Mouse (Mus musculus) limb, embryonic 14.5 days (tissue): ENCODE measurements at regions not wholly inside any gene's neighbourhood (a gene's known extent, or its start where the extent isn't known, plus 50 kb on each side); places are given as distances from the start of the nearest gene placed in this dataset.

ENCODE experiments used
- ATAC-seq: fragments of 200-750 bp; cut with Nextera tagmentation; 2 replicates; pipeline ENCODE4 v1.8.0; 2017; ENCODE audit warnings: low read depth, moderate number of reproducible peaks, moderate TSS enrichment; ENCODE audit not compliant: low FRiP score
- DNase-seq: peaks from one replicate; pipeline ENCODE4 v3.0.0-alpha.2; 2015; ENCODE audit warnings: low spot score
- H3K27ac ChIP-seq: fragments of 300-500 bp; sonication (generic); replicated peaks from 2 replicates; pipeline ENCODE4 v1.5.1; 2014; ENCODE audit warnings: low read depth, mild to moderate bottlenecking, low read length, moderate library complexity, mixed read lengths
- H3K27me3 ChIP-seq: fragments of 300-500 bp; sonication (generic); 2 replicates; pipeline ENCODE4 v1.6.1; 2014; ENCODE audit warnings: low read length, mixed read lengths; ENCODE audit not compliant: control insufficient read depth, insufficient read depth
- H3K36me3 ChIP-seq: fragments of 300-500 bp; sonication (generic); 2 replicates; pipeline ENCODE4 v1.6.1; 2014; ENCODE audit warnings: mild to moderate bottlenecking, low read length, moderate library complexity, mixed read lengths; ENCODE audit not compliant: control insufficient read depth, insufficient read depth
- H3K4me1 ChIP-seq: fragments of 300-500 bp; sonication (generic); 2 replicates; pipeline ENCODE4 v1.6.1; 2014; ENCODE audit warnings: antibody characterized with exemption, low read length, mixed read lengths; ENCODE audit not compliant: control insufficient read depth, insufficient read depth
- H3K4me2 ChIP-seq: fragments of 300-500 bp; sonication (generic); replicated peaks from 2 replicates; pipeline ENCODE4 v1.6.1; 2014; ENCODE audit warnings: low read depth, mild to moderate bottlenecking, low read length, moderate library complexity; ENCODE audit not compliant: severe bottlenecking
- H3K4me3 ChIP-seq: fragments of 300-500 bp; sonication (generic); replicated peaks from 2 replicates; pipeline ENCODE4 v1.5.1; 2014; ENCODE audit warnings: low read length
- H3K9ac ChIP-seq: fragments of 300-500 bp; sonication (generic); 2 replicates; pipeline ENCODE4 v1.6.1; 2014; ENCODE audit warnings: mild to moderate bottlenecking, low read depth, low read length, moderate library complexity; ENCODE audit not compliant: severe bottlenecking
- H3K9me3 ChIP-seq: fragments of 300-500 bp; sonication (generic); 2 replicates; pipeline ENCODE4 v1.6.1; 2016; ENCODE audit warnings: low read length; ENCODE audit not compliant: control insufficient read depth
- POLR2A ChIP-seq: fragments of 200-500 bp; IDR thresholded peaks from 2 replicates; pipeline ENCODE4 v1.8.0; 2012; ENCODE audit warnings: inconsistent platforms, mild to moderate bottlenecking, moderate library complexity, borderline replicate concordance; ENCODE audit not compliant: insufficient read depth, insufficient read length; ENCODE audit errors: extremely low read depth
- whole genome bisulfite sequencing: fragments of 180-500 bp; shearing (Covaris S2); extraction: QIAGEN DNeasy Blood & Tissue Kit; methylation state at CpG from one replicate; pipeline ENCODE4 v1.1.7; 2014; 5-methylcytosine and 5-hydroxymethylcytosine counted together

DNA sequence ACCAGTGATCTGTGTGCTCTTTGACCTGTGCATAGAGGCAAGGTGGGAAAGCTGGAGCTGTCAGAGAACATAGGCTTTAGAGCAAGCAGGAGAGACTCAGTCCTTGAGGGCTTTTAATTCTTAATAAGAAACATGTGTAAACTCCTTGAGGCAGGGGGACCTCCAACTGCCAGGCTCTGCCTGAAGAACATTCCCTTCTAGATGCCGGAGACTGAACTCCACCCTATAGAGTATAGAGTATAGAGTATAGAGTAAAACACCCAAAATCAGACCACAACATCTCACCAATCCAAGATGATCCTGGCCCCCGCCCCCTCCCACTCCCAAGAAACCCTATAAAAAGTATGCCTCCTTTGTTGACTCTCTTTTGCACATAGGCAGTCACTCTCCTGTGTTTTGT, 186.2 kb downstream of the Ipmk start:
- no peak overlapping the region for H3K9ac ChIP-seq
- no peaks in the 10 kb centered on the region for H3K36me3 ChIP-seq
- H3K4me1 ChIP-seq = no peaks in the 10 kb centered on the region
- H3K9me3 ChIP-seq = no peaks in the 10 kb centered on the region
- no peak for DNase-seq
- WGBS = 48% methylated on average over 2 of the region's 2 CpGs
- no peak overlapping the region for H3K27ac ChIP-seq
- H3K4me3 ChIP-seq = no peak overlapping the region
- no peak for TF ChIP-seq POLR2A
- no peak overlapping the region for H3K4me2 ChIP-seq
- no peaks in the 10 kb centered on the region for H3K27me3 ChIP-seq
- peak; percentile 70; the same call in 1 of the 2 replicates for ATAC-seq

GRCm38 (mm10) chr10:71545489-71545888, 197.9 kb downstream of the Ipmk start:
- Histone ChIP-seq H3K4me3 (no peak overlapping the region), H3K27me3 (no peaks in the 10 kb centered on the region), H3K36me3 (no peaks in the 10 kb centered on the region), H3K27ac (no peak overlapping the region), H3K4me2 (no peak overlapping the region), H3K4me1 (no peaks in the 10 kb centered on the region), H3K9me3 (no peaks in the 10 kb centered on the region), H3K9ac (no peak overlapping the region)
- WGBS = 65% methylated on average over 7 of the region's 7 CpGs
- TF ChIP-seq POLR2A = no peak
- DNase-seq = no peak
- ATAC-seq = peak; percentile 63; the same call in 1 of the 2 replicates

GRCm38 (mm10) chr10:71546507-71546906, 198.9 kb downstream of the Ipmk start:
- DNase-seq = no peak
- no peak overlapping the region for H3K4me2 ChIP-seq
- TF ChIP-seq POLR2A = no peak
- no peak for ATAC-seq
- no peak overlapping the region for H3K4me3 ChIP-seq
- H3K27ac ChIP-seq = no peak overlapping the region
- no peaks in the 10 kb centered on the region for H3K9me3 ChIP-seq
- no peaks in the 10 kb centered on the region for H3K36me3 ChIP-seq
- no peaks in the 10 kb centered on the region for H3K4me1 ChIP-seq
- no peaks in the 10 kb centered on the region for H3K27me3 ChIP-seq
- WGBS = 85% methylated on average over 7 of the region's 7 CpGs
- no peak overlapping the region for H3K9ac ChIP-seq

DNA sequence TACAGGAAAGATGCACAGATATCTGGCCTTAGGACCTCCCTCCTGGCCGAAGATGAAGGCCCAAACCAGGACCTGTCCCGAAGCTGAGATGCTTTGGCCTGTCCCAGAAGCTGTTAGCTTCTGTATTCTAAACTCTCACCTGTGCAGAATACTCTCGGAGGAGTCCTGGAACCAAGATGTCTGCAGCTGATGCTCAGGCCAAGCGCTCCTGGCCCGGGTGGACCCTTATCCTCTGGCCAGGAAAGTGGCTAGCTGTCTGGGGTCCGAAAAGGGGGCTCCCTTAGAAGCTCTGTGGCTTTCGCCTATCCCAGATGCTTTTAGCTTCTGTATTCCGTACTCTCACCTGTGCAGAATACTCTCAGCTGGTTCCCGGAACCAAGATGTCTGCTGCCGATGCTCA, 236.2 kb downstream of the Ipmk start:
- Histone ChIP-seq H3K4me1 (no peaks in the 10 kb centered on the region), H3K27ac (no peak overlapping the region), H3K27me3 (no peaks in the 10 kb centered on the region), H3K4me2 (no peak overlapping the region), H3K4me3 (no peak overlapping the region), H3K36me3 (no peaks in the 10 kb centered on the region), H3K9ac (no peak overlapping the region), H3K9me3 (no peaks in the 10 kb centered on the region)
- DNase-seq = no peak
- no peak for TF ChIP-seq POLR2A
- 90% methylated on average over 10 of the region's 10 CpGs for WGBS
- ATAC-seq = no peak

DNA sequence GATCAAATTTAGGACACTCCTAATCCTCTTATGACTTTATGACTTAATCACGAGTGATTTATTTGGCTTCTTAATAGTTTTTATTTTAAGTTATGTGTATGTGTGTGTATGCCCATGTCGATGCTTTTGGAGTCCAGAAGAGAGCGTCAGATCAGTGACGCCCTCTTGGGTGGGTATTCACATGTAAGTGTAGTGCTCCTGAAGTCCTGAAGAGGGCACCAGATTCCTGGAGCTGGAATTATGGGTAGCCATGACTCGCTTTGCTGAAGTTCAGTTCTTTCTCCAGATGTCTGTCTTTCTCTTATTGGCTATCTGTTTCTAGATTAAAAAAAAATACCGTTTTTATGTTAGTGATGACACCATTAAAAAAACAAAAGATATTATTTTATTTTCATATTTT, 251.0 kb downstream of the Ipmk start:
- no peaks in the 10 kb centered on the region for H3K4me1 ChIP-seq
- no peak for TF ChIP-seq POLR2A
- H3K36me3 ChIP-seq = no peaks in the 10 kb centered on the region
- no peak overlapping the region for H3K9ac ChIP-seq
- ATAC-seq (no peak), DNase-seq (no peak)
- H3K9me3 ChIP-seq = no peaks in the 10 kb centered on the region
- H3K27me3 ChIP-seq = no peaks in the 10 kb centered on the region
- no peak overlapping the region for H3K4me2 ChIP-seq
- H3K4me3 ChIP-seq = no peak overlapping the region
- no peak overlapping the region for H3K27ac ChIP-seq
- 93% methylated on average over 6 of the region's 6 CpGs for WGBS

DNA sequence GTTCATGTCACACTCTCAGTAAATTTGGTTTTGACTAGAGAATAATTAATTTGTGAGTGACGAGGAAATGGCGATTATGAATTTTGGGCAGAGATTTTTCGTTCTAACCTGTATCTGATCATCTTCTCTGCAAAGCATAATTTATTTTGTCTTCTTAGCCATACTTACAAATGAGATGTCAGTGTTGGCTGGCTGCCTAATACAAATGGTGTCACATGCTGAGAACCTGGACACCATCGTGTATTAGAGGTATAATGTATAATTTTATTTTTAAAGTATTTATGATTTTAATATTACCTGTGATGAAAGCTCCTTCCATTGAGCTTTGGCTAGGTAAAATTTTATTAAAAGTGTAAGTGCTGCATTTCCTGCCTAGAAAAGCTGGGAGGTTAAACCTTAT, 266.2 kb downstream of the Ipmk start:
- H3K36me3 ChIP-seq = no peaks in the 10 kb centered on the region
- 79% methylated on average over 4 of the region's 4 CpGs for WGBS
- H3K9ac ChIP-seq = no peak overlapping the region
- no peak overlapping the region for H3K4me3 ChIP-seq
- no peaks in the 10 kb centered on the region for H3K27me3 ChIP-seq
- no peak for TF ChIP-seq POLR2A
- no peaks in the 10 kb centered on the region for H3K4me1 ChIP-seq
- H3K27ac ChIP-seq = no peak overlapping the region
- no peak for ATAC-seq
- no peaks in the 10 kb centered on the region for H3K9me3 ChIP-seq
- no peak overlapping the region for H3K4me2 ChIP-seq
- no peak for DNase-seq
